Mouse (Mus musculus) cerebellum, adult 2 months (tissue): ENCODE measurements at regions not wholly inside any gene's neighbourhood (a gene's known extent, or its start where the extent isn't known, plus 50 kb on each side); places are given as distances from the start of the nearest gene placed in this dataset.

Experiments
- CTCF ChIP-seq: fragments of 200-500 bp; IDR thresholded peaks from 2 replicates; pipeline ENCODE4 v1.5.1; 2011; ENCODE audit warnings: low read depth, mild to moderate bottlenecking, control low read depth, low read length, moderate library complexity, borderline replicate concordance; ENCODE audit not compliant: insufficient read depth
- POLR2A ChIP-seq: fragments of 200-500 bp; IDR thresholded peaks from 2 replicates; pipeline ENCODE4 v1.6.1; 2011; ENCODE audit warnings: low read length, control low read depth, borderline replicate concordance; ENCODE audit not compliant: insufficient read depth

- no peak for TF ChIP-seq POLR2A
- no peak for TF ChIP-seq CTCF
Observed at GRCm38 (mm10) chr11:24317989-24318735, 240.3 kb downstream of the Bcl11a start.
